Mouse (Mus musculus) thymus, adult 2 months (tissue): ENCODE results near the gene Btbd35f17. TPM values are rescaled to one million over a fixed set of nuclear protein-coding genes. Genes with fewer than 3 reads are reported as not detected.
"Not testable (repeated sequence)": the region's sequence is repeated elsewhere in the genome, so short reads cannot be mapped to it uniquely, and the experiment has no call there.

ENCODE experiments used
- DNase-seq: peaks from one replicate; pipeline ENCODE4 v3.0.0; 2021
- H3K27ac ChIP-seq: fragments of 200-500 bp; 2 replicates; pipeline ENCODE4 v1.5.1; 2012; ENCODE audit warnings: low read length, control low read depth; ENCODE audit not compliant: control insufficient read depth, insufficient read depth
- H3K27me3 ChIP-seq: fragments of 200-500 bp; 2 replicates; pipeline ENCODE4 v1.6.1; 2012; ENCODE audit warnings: mild to moderate bottlenecking, low read length, moderate library complexity, mixed read lengths; ENCODE audit not compliant: control insufficient read depth, insufficient read depth
- H3K36me3 ChIP-seq: fragments of 200-500 bp; 2 replicates; pipeline ENCODE4 v1.6.1; 2012; ENCODE audit warnings: mild to moderate bottlenecking, low read length, moderate library complexity; ENCODE audit not compliant: control insufficient read depth, insufficient read depth
- H3K4me1 ChIP-seq: fragments of 200-500 bp; replicated peaks from 2 replicates; pipeline ENCODE4 v1.6.1; 2012; ENCODE audit warnings: low read length; ENCODE audit not compliant: control insufficient read depth, insufficient read depth
- H3K4me3 ChIP-seq: fragments of 200-500 bp; 2 replicates; pipeline ENCODE4 v1.5.1; 2012; ENCODE audit warnings: mild to moderate bottlenecking, low read length, control low read depth, moderate library complexity; ENCODE audit not compliant: control insufficient read depth, insufficient read depth
- WGBS: fragments of 180-500 bp; shearing (Covaris S2); methylation state at CpG from one replicate; pipeline ENCODE4 v1.1.7; 2018; 5-methylcytosine and 5-hydroxymethylcytosine counted together
- polyA plus RNA-seq: library from polyadenylated mRNA; depleted of rRNA; stranded (reverse); fragments of >200 nt; gene quantifications from 2 replicates; pipeline ENCODE4 v1.2.3, GENCODE M21; 2012; rRNA removed

Gene Btbd35f17
- polyA plus RNA-seq: not detected in 2 replicates

- H3K36me3 ChIP-seq, H3K4me1 ChIP-seq, DNase-seq, H3K27ac ChIP-seq, H3K27me3 ChIP-seq, H3K4me3 ChIP-seq: not testable (repeated sequence)
- WGBS: 100% methylated on average over 2 of the region's 4 CpGs
Observed at GRCm38 (mm10) chrX:4370336-4370735, at the start of gene Btbd35f17. Btbd35f17 (plus strand) TSS chrX:4370636.

Other genes with a start within 250 kb of the Btbd35f17 start
- gene Btbd35f28, start 174.1 kb upstream of the Btbd35f17 start, polyA plus RNA-seq: not detected in 2 replicates
- gene Btbd35f20, start 79.4 kb upstream of the Btbd35f17 start, polyA plus RNA-seq: not detected in 2 replicates